Mouse (Mus musculus): ENCODE results near the gene Gc.
A peak's percentile ranks its signal among the peaks of the same experiment; 100 is the strongest.

Gc gene

DNA sequence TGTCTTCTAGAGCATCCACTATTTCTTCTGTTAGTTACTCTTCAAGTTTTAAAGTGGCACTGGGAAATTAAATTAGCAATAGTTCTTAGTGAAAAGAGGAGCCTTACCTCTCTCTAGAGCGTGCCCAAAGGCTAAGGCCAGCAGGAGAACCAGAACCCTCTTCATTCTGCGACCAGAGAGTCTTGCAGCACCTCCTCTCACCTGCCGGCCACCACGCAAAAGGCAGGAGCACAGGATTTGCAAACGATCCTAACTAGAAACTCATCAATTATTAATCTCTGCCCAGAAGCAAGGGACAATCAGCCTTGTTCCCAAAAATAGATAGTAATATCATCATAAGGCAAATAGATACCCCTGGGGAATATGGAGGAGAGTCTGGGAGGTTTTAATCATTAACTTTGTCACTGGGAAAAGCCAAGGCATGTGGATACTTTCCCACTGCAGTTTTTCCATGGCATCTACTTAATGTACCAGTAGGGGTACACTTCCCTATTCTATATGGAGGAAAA is at the start of gene Gc:
Gene Gc (minus strand): TSS at position 345 of the 509 bp plus-strand sequence.
- DNase-seq = no peak

- peak; percentile 21 to 64 for DNase-seq
These were observed 42.5 kb upstream of the Gc start for GRCm38 (mm10) chr5:89500182-89500581.

- DNase-seq = no peak
These were observed 34.9 kb upstream of the Gc start for GRCm38 (mm10) chr5:89492560-89492959.

DNA sequence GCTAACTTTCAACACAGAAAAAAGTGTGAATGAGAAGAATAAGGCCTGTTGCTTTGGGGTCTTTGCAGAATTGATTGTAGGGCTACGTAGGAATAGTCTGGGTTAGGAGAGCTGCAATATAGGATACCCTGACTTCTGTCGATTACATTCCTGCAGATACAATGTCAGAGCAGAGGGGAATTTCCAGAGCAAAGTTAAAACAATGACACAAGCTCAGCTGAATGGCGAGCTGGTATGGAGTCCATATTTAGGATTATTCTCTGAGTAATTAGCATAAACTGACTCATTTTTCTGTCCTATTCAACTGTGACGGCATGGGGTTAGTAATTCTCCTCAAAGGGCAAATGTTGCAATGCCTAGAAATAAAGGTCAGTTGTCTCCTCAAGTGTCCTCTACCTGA is 12.8 kb upstream of the Gc start:
- DNase-seq = no peak

- no peak for DNase-seq
These were observed 10.2 kb upstream of the Gc start for GRCm38 (mm10) chr5:89467886-89468285.

GRCm38 (mm10) chr5:89467045-89467444 is 9.3 kb upstream of the Gc start:
- DNase-seq = no peak

DNA sequence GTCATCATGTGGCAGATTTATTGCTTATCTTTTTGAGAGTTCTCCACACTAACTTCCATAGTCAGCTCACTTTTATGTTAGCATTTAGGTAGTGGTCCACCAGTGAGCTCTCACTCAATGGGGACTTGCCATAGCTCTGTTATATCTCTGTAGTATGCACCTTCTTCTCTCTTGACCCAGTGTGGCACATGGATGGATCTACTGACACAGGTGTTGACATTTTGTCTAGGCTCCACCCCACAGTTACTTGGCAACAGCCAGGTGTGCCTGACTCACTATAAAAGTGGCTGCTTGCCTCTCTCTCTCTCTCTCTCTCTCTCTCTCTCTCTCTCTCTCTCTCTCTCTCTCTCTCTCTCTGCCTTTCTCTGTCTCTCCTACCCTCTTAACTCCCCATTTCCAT is 8.6 kb upstream of the Gc start:
- DNase-seq = no peak

DNA sequence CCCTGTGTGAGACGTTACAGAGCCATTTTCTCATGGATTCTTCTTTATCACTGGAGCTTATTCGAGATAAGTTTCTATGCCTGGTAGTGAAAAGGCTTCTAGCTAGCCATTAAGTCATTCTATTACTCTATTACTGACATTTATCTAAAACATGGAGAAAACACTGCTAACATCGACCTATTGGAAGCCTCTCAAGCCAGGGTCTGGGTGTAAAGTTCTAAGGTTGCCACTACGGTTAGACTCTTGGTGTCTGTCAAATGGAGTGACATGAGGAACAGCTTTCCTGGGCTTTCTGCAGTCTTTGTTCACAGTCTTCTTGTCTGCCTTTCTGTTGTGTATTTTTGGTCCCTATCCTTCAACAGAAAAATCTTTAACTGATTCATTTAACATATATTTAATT is 4.1 kb upstream of the Gc start:
- DNase-seq = no peak

DNA sequence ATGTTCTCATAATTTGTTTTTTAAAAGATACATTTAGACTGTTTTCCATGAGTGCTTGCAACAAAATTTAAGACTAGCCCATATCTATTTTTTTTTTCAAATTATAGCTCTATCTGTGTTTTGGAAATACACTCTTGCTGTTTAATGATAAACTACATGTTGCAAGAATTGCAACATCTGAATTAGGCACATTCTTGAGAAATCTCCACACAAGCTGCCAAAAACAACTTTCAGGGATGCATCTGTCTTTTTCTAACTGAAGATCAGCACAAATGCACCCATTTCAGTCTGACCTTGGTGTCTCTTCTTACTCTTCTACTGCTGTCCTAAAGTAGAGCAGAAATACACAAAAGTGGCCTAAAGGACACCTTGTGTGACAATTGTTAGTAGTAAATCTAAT is 1.9 kb upstream of the Gc start:
- DNase-seq = peak in 1 of 2 experiments; percentile 13

DNA sequence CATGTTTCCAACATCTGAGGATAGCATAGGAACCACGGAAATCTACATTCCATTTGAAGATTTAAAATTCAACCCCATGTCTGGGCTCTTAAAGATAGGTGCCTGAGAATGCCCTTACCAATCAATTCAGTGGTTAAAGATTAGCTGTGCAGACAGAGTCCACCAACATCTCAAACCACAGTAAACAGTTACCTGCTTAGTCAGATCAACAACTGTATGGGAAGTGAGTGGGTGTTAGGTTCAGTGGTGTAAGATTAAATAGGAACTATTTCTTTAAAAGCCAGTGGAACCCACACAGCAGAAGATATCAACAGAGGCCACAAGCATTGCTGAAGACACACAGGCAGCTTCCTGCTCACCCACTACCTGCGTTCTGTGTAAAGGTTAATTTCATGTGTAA is 1.3 kb upstream of the Gc start:
- DNase-seq = peak in 1 of 2 experiments; percentile 15

GRCm38 (mm10) chr5:89455526-89455925 is 2.2 kb downstream of the Gc start:
- DNase-seq = peak; percentile 12 to 53

DNA sequence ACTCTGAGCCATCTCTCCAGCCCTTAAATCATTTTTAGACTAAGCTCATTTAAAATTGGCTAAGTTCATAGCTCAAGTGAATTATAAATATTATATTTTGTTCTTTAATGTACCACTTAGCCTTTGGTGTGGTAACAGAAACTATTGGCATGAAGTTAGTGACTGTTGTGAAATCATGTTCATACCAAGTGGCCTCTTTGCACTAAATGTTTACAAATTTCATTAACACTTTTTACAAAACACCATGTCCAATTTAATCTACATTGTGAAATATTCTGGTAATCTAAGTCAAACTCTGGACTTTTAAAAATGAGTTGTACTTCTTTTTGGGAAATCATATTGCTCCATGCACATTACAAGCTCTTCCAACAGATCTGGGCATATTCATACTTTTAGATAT is 6.9 kb downstream of the Gc start:
- no peak for DNase-seq

GRCm38 (mm10) chr5:89449325-89449724 is 8.4 kb downstream of the Gc start:
- no peak for DNase-seq

GRCm38 (mm10) chr5:89447978-89448377 is 9.7 kb downstream of the Gc start:
- no peak for DNase-seq

- DNase-seq = peak in 1 of 2 experiments; percentile 18
These were observed 13.3 kb downstream of the Gc start for GRCm38 (mm10) chr5:89444360-89444759.

GRCm38 (mm10) chr5:89411536-89411935 is 46.2 kb downstream of the Gc start:
- DNase-seq = no peak

DNA sequence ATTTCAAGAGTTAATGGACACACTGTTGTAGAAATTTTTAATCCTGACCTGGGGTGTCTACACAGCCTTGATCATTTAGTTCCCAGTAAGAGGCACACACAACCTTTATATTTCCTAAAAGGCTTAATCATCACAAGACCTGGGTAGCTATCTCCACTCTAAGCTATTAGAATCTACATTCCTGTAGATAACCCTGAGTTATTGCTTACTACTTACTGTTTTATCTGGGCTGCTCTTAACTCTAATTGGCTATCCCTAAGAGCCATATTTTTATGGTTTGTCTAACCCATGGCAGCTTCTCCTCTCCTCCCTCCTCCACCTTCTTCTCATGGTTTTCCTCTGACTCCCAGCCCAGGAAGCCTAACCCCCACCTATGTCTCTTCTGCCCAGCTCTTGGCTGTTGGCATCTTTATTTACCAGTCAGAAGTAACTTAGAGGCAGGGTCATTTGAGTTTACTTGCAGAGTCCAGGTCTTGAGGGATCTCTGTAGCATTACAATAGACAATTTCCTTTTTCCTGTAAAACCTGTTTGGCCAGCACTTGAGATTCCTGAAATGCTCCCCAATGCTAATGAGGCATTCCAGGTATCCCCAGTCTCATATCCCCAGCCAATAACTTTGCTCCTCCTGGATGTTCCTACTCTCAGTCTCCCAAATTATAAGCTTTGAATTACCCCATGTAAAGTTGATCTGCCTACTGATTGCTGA is 50.2 kb downstream of the Gc start:
- DNase-seq = peak in 1 of 2 experiments; percentile 2

DNA sequence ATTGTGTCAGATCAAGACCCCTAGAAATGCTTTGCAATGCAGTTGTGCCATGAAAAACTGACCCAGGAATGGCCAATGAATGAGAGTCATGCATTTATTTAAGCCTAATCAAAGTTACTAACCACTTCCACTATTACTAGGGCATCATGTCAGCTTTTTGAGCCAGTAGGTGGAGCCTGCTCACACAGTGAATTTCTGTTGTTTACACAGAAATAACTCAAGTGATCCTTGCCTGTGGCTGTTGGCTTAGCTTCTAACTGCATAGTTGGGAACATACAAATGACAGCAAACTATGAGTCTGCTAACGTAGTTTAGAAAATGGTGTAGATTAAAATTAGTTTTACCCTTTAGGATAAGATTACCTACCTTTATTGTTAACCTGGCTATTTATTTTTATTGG is 52.6 kb downstream of the Gc start:
- no peak for DNase-seq

GRCm38 (mm10) chr5:89390405-89390804 is 67.3 kb downstream of the Gc start:
- no peak for DNase-seq

GRCm38 (mm10) chr5:89384204-89384603 is 73.5 kb downstream of the Gc start:
- DNase-seq = peak; percentile 14 to 32

- DNase-seq = no peak
These were observed 76.4 kb downstream of the Gc start for GRCm38 (mm10) chr5:89381340-89381739.

DNA sequence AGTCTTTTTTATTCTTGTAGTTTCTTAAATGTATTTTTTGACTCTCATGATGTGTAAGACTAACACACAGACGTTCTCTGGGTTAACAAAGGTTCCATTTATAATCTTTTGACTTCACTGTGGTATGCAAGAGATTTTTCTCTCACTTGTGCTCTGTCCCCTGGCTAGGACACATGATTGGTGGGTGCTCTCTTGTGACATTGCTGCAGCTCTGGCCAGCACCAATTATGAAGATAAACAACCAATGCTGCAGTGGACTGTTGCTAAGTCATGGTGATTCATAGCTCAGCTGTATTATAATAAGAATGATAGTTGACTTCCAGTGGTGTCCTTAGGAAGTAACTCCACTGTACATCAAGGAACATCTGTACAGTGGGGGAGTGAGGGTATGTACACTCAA is 87.6 kb downstream of the Gc start:
- DNase-seq = no peak

DNA sequence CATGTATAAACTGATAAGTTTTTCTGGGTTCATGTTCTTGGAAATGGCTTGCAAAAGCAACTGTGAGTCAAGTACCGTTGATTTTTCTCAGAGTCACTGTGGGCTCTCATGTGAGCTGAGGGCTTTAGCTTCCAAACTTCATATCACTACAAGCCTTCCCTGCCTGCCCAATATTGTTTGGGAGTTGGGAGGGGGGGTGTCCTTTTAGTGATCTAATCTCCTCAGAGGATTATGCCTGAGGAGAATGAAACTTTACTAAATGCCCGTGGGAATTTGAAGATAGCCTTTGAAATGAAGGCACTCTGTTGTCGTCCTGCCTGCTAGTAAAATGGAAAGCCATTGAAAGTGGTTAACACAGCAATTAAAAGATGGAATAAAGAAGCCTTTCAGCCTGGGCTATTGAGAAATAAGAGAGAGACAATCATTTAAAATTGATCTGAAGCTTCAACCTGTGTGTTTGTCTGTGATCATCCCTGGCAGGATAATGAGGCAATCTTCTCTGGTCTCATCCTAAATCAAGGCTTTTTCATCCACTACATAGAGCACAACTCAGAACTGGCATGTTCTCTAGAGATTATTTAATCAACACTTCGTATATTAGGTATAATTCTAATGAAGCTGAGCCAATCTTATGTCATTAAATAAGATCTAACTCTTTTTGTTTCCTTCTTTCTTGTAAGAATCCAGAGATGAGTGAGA is 89.5 kb downstream of the Gc start:
- DNase-seq = no peak

Data from kidney, adult 8-10 months (tissue).